Mouse (Mus musculus) neutrophil, adult 65 days (primary cell): ENCODE data around the gene Marf1. TPM values are rescaled to one million over a fixed set of nuclear protein-coding genes. Genes with fewer than 3 reads are reported as not detected.

Experiments used
- total RNA-seq: library from RNA; stranded (reverse); gene quantifications from 2 replicates; pipeline ENCODE4 v1.2.4, GENCODE M21; 2023

Marf1 gene
- total RNA-seq: 30.9 and 37.7 TPM in 2 replicates

GRCm38 (mm10) chr16:14162988-14163416 lies at the start of gene Marf1, which contains the start of gene Nde1:
Marf1 (minus strand) TSS chr16:14163351.
Nde1 (plus strand) TSS chr16:14163275.

Other genes starting within 250 kb of the Marf1 start
- not detected in 2 replicates for gene 2900011O08Rik, start 176.7 kb downstream of the Marf1 start, total RNA-seq
- gene Ifitm7, start 176.5 kb downstream of the Marf1 start, total RNA-seq: not detected in 2 replicates
- gene Nde1, start 76 bp downstream of the Marf1 start, total RNA-seq: 28.5 and 35.3 TPM in 2 replicates
- gene Myh11, start 128.0 kb upstream of the Marf1 start, total RNA-seq: 0.13 TPM in 1 of 2 replicates, not detected in the other
- gene Fopnl, start 154.1 kb upstream of the Marf1 start, total RNA-seq: 31.6 and 32.9 TPM in 2 replicates
- 19.7 and 34.6 TPM in 2 replicates for gene Abcc1, start 198.2 kb upstream of the Marf1 start, total RNA-seq